Mouse (Mus musculus) layer of hippocampus, adult 9-11 months (tissue): ENCODE measurements at regions not wholly inside any gene's neighbourhood (a gene's known extent, or its start where the extent isn't known, plus 50 kb on each side); places are given as distances from the start of the nearest gene placed in this dataset.

Source experiments
- DNase-seq: peaks from one replicate; pipeline ENCODE4 v3.0.0; 2022

- DNase-seq, result no peak
Measured at GRCm38 (mm10) chr2:51073040-51073594, 75.8 kb downstream of the Rnd3 start.

- no peak for DNase-seq
Measured at GRCm38 (mm10) chr2:51072346-51072885, 76.5 kb downstream of the Rnd3 start.

GRCm38 (mm10) chr2:51070902-51071301 lies 78.0 kb downstream of the Rnd3 start:
- DNase-seq, result no peak

GRCm38 (mm10) chr2:51066423-51066831 lies 82.5 kb downstream of the Rnd3 start:
- peak; percentile 56 for DNase-seq

GRCm38 (mm10) chr2:51065821-51066220 lies 83.1 kb downstream of the Rnd3 start:
- DNase-seq, result no peak

- no peak for DNase-seq
Measured at GRCm38 (mm10) chr2:51064821-51065220, 84.1 kb downstream of the Rnd3 start.

- no peak for DNase-seq
Measured at GRCm38 (mm10) chr2:51062049-51062448, 86.9 kb downstream of the Rnd3 start.

- no peak for DNase-seq
Measured at GRCm38 (mm10) chr2:51058158-51058557, 90.8 kb downstream of the Rnd3 start.

- DNase-seq, result no peak
Measured at GRCm38 (mm10) chr2:51056141-51056731, 92.7 kb downstream of the Rnd3 start.

- DNase-seq, result no peak
Measured at GRCm38 (mm10) chr2:51055339-51055738, 93.6 kb downstream of the Rnd3 start.

- no peak for DNase-seq
Measured at GRCm38 (mm10) chr2:51049834-51050170, 99.1 kb downstream of the Rnd3 start.

GRCm38 (mm10) chr2:51049101-51049833 lies 99.6 kb downstream of the Rnd3 start:
- DNase-seq, result no peak

- no peak for DNase-seq
Measured at GRCm38 (mm10) chr2:51047520-51047919, 101.4 kb downstream of the Rnd3 start.

- no peak for DNase-seq
Measured at GRCm38 (mm10) chr2:51045626-51046025, 103.3 kb downstream of the Rnd3 start.

- peak; percentile 9 for DNase-seq
Measured at GRCm38 (mm10) chr2:51041101-51041500, 107.8 kb downstream of the Rnd3 start.

- DNase-seq, result no peak
Measured at GRCm38 (mm10) chr2:51038685-51039084, 110.2 kb downstream of the Rnd3 start.

- DNase-seq, result no peak
Measured at GRCm38 (mm10) chr2:51036995-51037394, 111.9 kb downstream of the Rnd3 start.

GRCm38 (mm10) chr2:51036190-51036755 lies 112.6 kb downstream of the Rnd3 start:
- DNase-seq, result no peak

GRCm38 (mm10) chr2:51033881-51034280 lies 115.0 kb downstream of the Rnd3 start:
- DNase-seq, result no peak

- no peak for DNase-seq
Measured at GRCm38 (mm10) chr2:51022479-51022878, 126.4 kb downstream of the Rnd3 start.

- no peak for DNase-seq
Measured at GRCm38 (mm10) chr2:51016129-51016402, 132.8 kb downstream of the Rnd3 start.

- DNase-seq, result no peak
Measured at GRCm38 (mm10) chr2:51015360-51016128, 133.4 kb downstream of the Rnd3 start.

- DNase-seq, result no peak
Measured at GRCm38 (mm10) chr2:51014232-51014631, 134.7 kb downstream of the Rnd3 start.
